Mouse (Mus musculus) intestine, postnatal 0 days (tissue): Measurements from ENCODE around the gene Naif1. TPM values are rescaled to one million over a fixed set of nuclear protein-coding genes. Genes with fewer than 3 reads are reported as not detected.

Experiments used
- ATAC-seq: fragments of 200-750 bp; cut with Nextera tagmentation; 2 replicates; pipeline ENCODE4 v1.8.0; 2017; ENCODE audit warnings: mild to moderate bottlenecking, moderate TSS enrichment, moderate library complexity
- H3K27ac ChIP-seq: fragments of 300-500 bp; sonication (generic); 2 replicates; pipeline ENCODE4 v1.5.1; 2014; ENCODE audit warnings: mild to moderate bottlenecking, low read depth, low read length, moderate library complexity
- H3K27me3 ChIP-seq: fragments of 300-500 bp; sonication (generic); replicated peaks from 2 replicates; pipeline ENCODE4 v1.6.1; 2014; ENCODE audit warnings: low read length, mixed read lengths; ENCODE audit not compliant: control insufficient read depth, insufficient read depth
- H3K36me3 ChIP-seq: fragments of 300-500 bp; sonication (generic); 2 replicates; pipeline ENCODE4 v1.6.1; 2014; ENCODE audit warnings: mild to moderate bottlenecking, moderate library complexity; ENCODE audit not compliant: control insufficient read depth, insufficient read depth
- H3K4me1 ChIP-seq: fragments of 300-500 bp; sonication (generic); replicated peaks from 2 replicates; pipeline ENCODE4 v1.6.1; 2014; ENCODE audit warnings: antibody characterized with exemption, low read length, mixed read lengths; ENCODE audit not compliant: control insufficient read depth, insufficient read depth
- H3K4me2 ChIP-seq: fragments of 300-500 bp; sonication (generic); replicated peaks from 2 replicates; pipeline ENCODE4 v1.6.1; 2014; ENCODE audit warnings: low read depth, mild to moderate bottlenecking, moderate library complexity
- H3K4me3 ChIP-seq: fragments of 300-500 bp; sonication (generic); 2 replicates; pipeline ENCODE4 v1.5.1; 2014; ENCODE audit warnings: low read depth, low read length
- H3K9ac ChIP-seq: fragments of 300-500 bp; sonication (generic); 2 replicates; pipeline ENCODE4 v1.6.1; 2014; ENCODE audit warnings: mild to moderate bottlenecking, low read depth, low read length
- H3K9me3 ChIP-seq: fragments of 300-500 bp; sonication (generic); 2 replicates; pipeline ENCODE4 v1.6.1; 2016; ENCODE audit warnings: mixed run types; ENCODE audit not compliant: control insufficient read depth
- CTCF ChIP-seq: sonication (generic); IDR thresholded peaks from 2 replicates; pipeline ENCODE4 v1.5.1; 2016; ENCODE audit warnings: low read depth, mild to moderate bottlenecking, control low read depth, antibody characterized with exemption, moderate library complexity
- WGBS: fragments of 180-500 bp; shearing (Covaris S2); extraction: QIAGEN DNeasy Blood & Tissue Kit; methylation state at CpG from one replicate; pipeline ENCODE4 v1.1.7; 2014; 5-methylcytosine and 5-hydroxymethylcytosine counted together
- polyA plus RNA-seq: library from polyadenylated mRNA; unstranded; fragments of >200 nt; fragmentation: Nextera tagmentation; extraction: Ambion mirVana; gene quantifications from 2 replicates; pipeline ENCODE4 v1.2.1, GENCODE M21; 2015

Naif1 gene
- polyA plus RNA-seq, 1 experiment from 2014 or later = 2.9 TPM

GRCm38 (mm10) chr2:32425568-32425967 lies 24.7 kb upstream of the Naif1 start:
- Histone ChIP-seq H3K9me3 (no peaks in the 10 kb centered on the region), H3K9ac (no peak overlapping the region), H3K4me1 (peaks cover 24% of the 10 kb centered on the region), H3K27ac (no peak overlapping the region), H3K36me3 (peaks cover 8% of the 10 kb centered on the region), H3K27me3 (no peaks in the 10 kb centered on the region), H3K4me2 (no peak overlapping the region), H3K4me3 (no peak overlapping the region)
- WGBS = 57% methylated on average over 5 of the region's 5 CpGs
- TF ChIP-seq CTCF = no peak
- ATAC-seq = no peak

DNA sequence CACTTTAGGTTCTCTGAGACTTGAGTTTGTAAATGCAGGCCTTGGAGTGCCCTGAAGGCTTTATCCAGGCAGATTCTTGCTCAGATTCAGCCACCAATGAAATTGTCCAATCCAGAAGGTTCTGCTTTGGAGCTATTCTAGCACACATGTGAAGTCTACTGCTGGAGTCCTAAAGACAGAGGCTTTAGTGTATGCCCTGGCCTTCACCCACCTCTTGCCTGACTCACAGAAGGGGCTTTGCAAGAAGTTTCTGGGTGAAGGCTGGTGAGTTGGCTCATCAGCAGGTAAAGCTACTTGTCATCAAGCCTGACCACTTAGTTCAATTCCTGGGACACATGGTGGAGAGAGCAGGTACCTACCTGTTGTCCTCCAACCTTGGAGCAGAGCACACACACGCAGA lies 24.1 kb upstream of the Naif1 start:
- H3K27ac ChIP-seq = no peak overlapping the region; the same call in 1 of the 2 replicates
- 100% methylated on average over 1 of the region's 1 CpGs for WGBS

DNA sequence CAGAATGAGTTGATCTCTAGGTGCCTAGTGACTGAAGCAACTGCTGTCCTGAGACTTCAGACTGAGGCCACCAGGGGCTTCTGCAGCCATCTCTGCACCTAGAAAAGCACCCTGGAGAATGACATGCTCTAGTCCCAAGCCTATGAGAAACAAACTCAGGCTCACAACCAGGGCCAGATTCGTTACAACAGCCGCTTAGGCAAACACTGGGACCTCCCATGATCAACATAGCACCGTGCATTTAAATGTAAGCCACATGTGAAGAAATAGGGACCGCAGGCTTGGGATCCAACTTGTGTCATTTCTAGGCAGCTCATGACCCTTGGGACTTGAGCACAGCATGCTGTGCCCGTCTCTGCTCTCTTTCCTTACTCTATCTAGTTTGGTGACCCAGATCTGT lies 22.5 kb upstream of the Naif1 start:
- peak overlapping the region; percentile 55 for H3K4me2 ChIP-seq
- no peak overlapping the region for H3K4me3 ChIP-seq
- peak overlapping the region; percentile 75 for H3K27ac ChIP-seq
- H3K4me1 ChIP-seq = peaks cover 18% of the 10 kb centered on the region
- ATAC-seq = no peak
- no peaks in the 10 kb centered on the region for H3K27me3 ChIP-seq
- 56% methylated on average over 5 of the region's 5 CpGs for WGBS
- H3K9ac ChIP-seq = no peak overlapping the region
- H3K36me3 ChIP-seq = no peaks in the 10 kb centered on the region
- H3K9me3 ChIP-seq = no peaks in the 10 kb centered on the region
- peak; percentile 25; the same call in 1 of the 2 replicates for TF ChIP-seq CTCF

More for the DNA sequence above, 24.1 kb upstream of the Naif1 start:
- peaks cover 2% of the 10 kb centered on the region for H3K36me3 ChIP-seq
- H3K9me3 ChIP-seq = no peaks in the 10 kb centered on the region
- H3K9ac ChIP-seq = no peak overlapping the region
- H3K4me3 ChIP-seq = no peak overlapping the region
- ATAC-seq = no peak
- peaks cover 24% of the 10 kb centered on the region for H3K4me1 ChIP-seq
- no peak overlapping the region for H3K4me2 ChIP-seq
- TF ChIP-seq CTCF = no peak
- H3K27me3 ChIP-seq = no peaks in the 10 kb centered on the region

GRCm38 (mm10) chr2:32428262-32428722 lies 22.0 kb upstream of the Naif1 start:
- Histone ChIP-seq H3K4me1 (peaks cover 18% of the 10 kb centered on the region), H3K27me3 (no peaks in the 10 kb centered on the region), H3K9me3 (no peaks in the 10 kb centered on the region), H3K27ac (peak overlapping the region; percentile 75), H3K4me3 (no peak overlapping the region), H3K36me3 (no peaks in the 10 kb centered on the region), H3K9ac (no peak overlapping the region), H3K4me2 (peak overlapping the region; percentile 55)
- no peak for TF ChIP-seq CTCF
- 22% methylated on average over 8 of the region's 8 CpGs for WGBS
- ATAC-seq = peak; percentile 84

- Histone ChIP-seq H3K27ac (peak overlapping the region; percentile 51), H3K9ac (no peak overlapping the region), H3K27me3 (no peaks in the 10 kb centered on the region), H3K9me3 (no peaks in the 10 kb centered on the region), H3K4me1 (peaks cover 18% of the 10 kb centered on the region), H3K4me2 (peak overlapping the region; percentile 55), H3K36me3 (no peaks in the 10 kb centered on the region), H3K4me3 (no peak overlapping the region)
- 58% methylated on average over 4 of the region's 4 CpGs for WGBS
- no peak for TF ChIP-seq CTCF
- ATAC-seq = no peak
Observed at GRCm38 (mm10) chr2:32429215-32429891, 20.9 kb upstream of the Naif1 start.

DNA sequence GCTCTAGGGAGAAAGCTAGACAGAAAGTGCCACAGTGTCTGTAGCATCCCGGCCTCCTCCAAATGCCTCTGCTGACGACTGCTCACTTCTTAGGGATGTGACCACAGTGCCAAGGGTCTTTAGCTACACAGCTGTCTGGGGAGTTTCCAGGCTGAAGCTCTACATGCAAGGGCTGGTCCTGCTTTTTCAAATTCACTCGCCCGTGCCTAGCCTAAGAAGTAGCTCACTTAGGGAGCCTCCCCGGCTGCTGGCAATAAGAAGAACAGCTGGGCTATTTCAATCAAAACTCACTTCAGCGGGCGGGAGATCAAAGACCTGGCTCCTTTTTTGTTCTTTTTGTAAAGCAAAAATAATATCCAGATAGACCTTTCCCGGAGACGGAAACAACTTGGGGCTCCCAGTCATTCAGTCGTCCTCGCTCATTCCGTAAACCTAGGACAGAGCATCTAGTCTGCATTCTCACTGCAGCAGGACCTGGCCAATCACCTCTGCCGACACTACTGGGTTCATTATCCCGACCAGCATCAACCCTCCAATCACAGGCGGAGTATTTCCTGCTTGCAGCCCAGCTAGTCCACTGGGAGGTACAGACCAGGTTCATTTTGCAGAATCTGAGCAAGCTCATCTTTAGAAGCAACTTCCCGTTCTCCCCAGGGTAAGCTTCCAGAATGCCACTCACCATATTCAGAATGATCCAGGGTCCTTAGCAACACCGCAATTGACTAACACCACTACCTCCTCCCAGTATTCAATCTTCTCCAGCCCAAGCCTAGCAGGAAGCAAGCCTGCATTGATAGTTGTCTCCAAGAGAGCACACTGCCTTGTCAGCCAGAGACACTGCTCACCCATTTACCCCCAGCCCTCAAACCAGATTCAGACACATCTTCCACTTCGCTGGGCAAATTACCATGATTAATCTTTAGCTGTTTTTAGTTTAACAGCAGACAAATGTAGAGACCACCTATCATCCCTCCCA lies 19.3 kb upstream of the Naif1 start:
- peak overlapping the region; percentile 32 for H3K9ac ChIP-seq

More for the DNA sequence above, 19.3 kb upstream of the Naif1 start:
- no peaks in the 10 kb centered on the region for H3K36me3 ChIP-seq
- peak; percentile 32; the same call in 1 of the 2 replicates for ATAC-seq
- H3K27ac ChIP-seq = peak overlapping the region; percentile 70; the same call in 1 of the 2 replicates
- no peaks in the 10 kb centered on the region for H3K27me3 ChIP-seq
- 18% methylated on average over 18 of the region's 18 CpGs for WGBS
- H3K4me2 ChIP-seq = peak overlapping the region; percentile 58
- peaks cover 14% of the 10 kb centered on the region for H3K4me1 ChIP-seq
- H3K4me3 ChIP-seq = peak overlapping the region; percentile 31
- H3K9me3 ChIP-seq = no peaks in the 10 kb centered on the region
- TF ChIP-seq CTCF = no peak
